Mouse (Mus musculus): ENCODE measurements around the gene Vmn1r217. TPM values are rescaled to one million over a fixed set of nuclear protein-coding genes. Genes with fewer than 3 reads are reported as not detected.

Vmn1r217 gene
- polyA plus RNA-seq, 1 experiment from 2014 or later, result not detected

GRCm38 (mm10) chr13:23069312-23069711, 48.7 kb downstream of the Vmn1r217 start:
- ATAC-seq, result no peak
- 87% methylated on average over 2 of the region's 2 CpGs for WGBS

GRCm38 (mm10) chr13:23067725-23068124, 50.3 kb downstream of the Vmn1r217 start, which contains the start of gene Vmn1r215:
Gene Vmn1r215 (plus strand): TSS chr13:23068025.
- Histone ChIP-seq H3K4me2 (ENCODE audit: low read length) (no peak within 1 kb of the TSS), H3K27ac (ENCODE audit: low read depth, low read length) (no peak within 1 kb of the TSS), H3K4me3 (ENCODE audit: low read depth, low read length) (no peak within 1 kb of the TSS), H3K9me3 (replicated peaks; ENCODE audit: control insufficient read depth, low read length) (no peaks in the 10 kb centered on the region), H3K36me3 (ENCODE audit: control insufficient read depth, insufficient read depth, low read length) (no peaks in the 10 kb centered on the region), H3K4me1 (ENCODE audit: control insufficient read depth, insufficient read depth, low read length) (no peaks in the 10 kb centered on the region), H3K27me3 (replicated peaks; ENCODE audit: control insufficient read depth, insufficient read depth, low read length) (no peaks in the 10 kb centered on the region), H3K9ac (ENCODE audit: low read length) (no peak within 1 kb of the TSS)
- no peak for DNase-seq (ENCODE audit: low spot score)
- WGBS, result 79% methylated on average over 1 of the region's 1 CpGs
- ATAC-seq, result no peak

More at GRCm38 (mm10) chr13:23069312-23069711, 48.7 kb downstream of the Vmn1r217 start:
- Histone ChIP-seq H3K27ac (ENCODE audit: low read depth, low read length) (no peak overlapping the region), H3K9me3 (replicated peaks; ENCODE audit: control insufficient read depth, low read length) (no peaks in the 10 kb centered on the region), H3K4me1 (ENCODE audit: control insufficient read depth, insufficient read depth, low read length) (no peaks in the 10 kb centered on the region), H3K4me2 (ENCODE audit: low read length) (no peak overlapping the region), H3K36me3 (ENCODE audit: control insufficient read depth, insufficient read depth, low read length) (no peaks in the 10 kb centered on the region), H3K27me3 (replicated peaks; ENCODE audit: control insufficient read depth, insufficient read depth, low read length) (no peaks in the 10 kb centered on the region), H3K9ac (ENCODE audit: low read length) (no peak overlapping the region), H3K4me3 (ENCODE audit: low read depth, low read length) (no peak overlapping the region)
- DNase-seq (ENCODE audit: low spot score), result no peak

GRCm38 (mm10) chr13:23057778-23058177, 60.2 kb downstream of the Vmn1r217 start:
- Histone ChIP-seq H3K27me3 (replicated peaks; ENCODE audit: control insufficient read depth, insufficient read depth, low read length) (no peaks in the 10 kb centered on the region), H3K4me3 (ENCODE audit: low read depth, low read length) (no peak overlapping the region), H3K4me1 (ENCODE audit: control insufficient read depth, insufficient read depth, low read length) (no peaks in the 10 kb centered on the region), H3K4me2 (ENCODE audit: low read length) (no peak overlapping the region), H3K27ac (ENCODE audit: low read depth, low read length) (no peak overlapping the region), H3K9ac (ENCODE audit: low read length) (no peak overlapping the region), H3K36me3 (ENCODE audit: control insufficient read depth, insufficient read depth, low read length) (no peaks in the 10 kb centered on the region), H3K9me3 (replicated peaks; ENCODE audit: control insufficient read depth, low read length) (no peaks in the 10 kb centered on the region)
- DNase-seq (ENCODE audit: low spot score), result peak; percentile 4
- no peak for ATAC-seq
- WGBS, result 53% methylated on average over 1 of the region's 1 CpGs

Other genes starting within 250 kb of the Vmn1r217 start
- gene Vmn1r212, start 234.0 kb downstream of the Vmn1r217 start, polyA plus RNA-seq (2014; fragmentation: Nextera tagmentation; extraction: Ambion mirVana), result not detected in 2 replicates
- not detected in 2 replicates for gene Vmn1r213, start 110.6 kb downstream of the Vmn1r217 start, polyA plus RNA-seq (2014; fragmentation: Nextera tagmentation; extraction: Ambion mirVana)
- not detected in 2 replicates for gene Vmn1r214, start 87.8 kb downstream of the Vmn1r217 start, polyA plus RNA-seq (2014; fragmentation: Nextera tagmentation; extraction: Ambion mirVana)
- gene Vmn1r215, start 50.2 kb downstream of the Vmn1r217 start, polyA plus RNA-seq (2014; fragmentation: Nextera tagmentation; extraction: Ambion mirVana), result not detected in 2 replicates
- gene Vmn1r218, start 14.9 kb upstream of the Vmn1r217 start, polyA plus RNA-seq (2014; fragmentation: Nextera tagmentation; extraction: Ambion mirVana), result not detected in 2 replicates
- not detected in 2 replicates for gene Vmn1r219, start 41.1 kb upstream of the Vmn1r217 start, polyA plus RNA-seq (2014; fragmentation: Nextera tagmentation; extraction: Ambion mirVana)
- not detected in 2 replicates for gene Vmn1r220, start 69.7 kb upstream of the Vmn1r217 start, polyA plus RNA-seq (2014; fragmentation: Nextera tagmentation; extraction: Ambion mirVana)
- gene Vmn1r221, start 95.9 kb upstream of the Vmn1r217 start, polyA plus RNA-seq (2014; fragmentation: Nextera tagmentation; extraction: Ambion mirVana), result not detected in 2 replicates
- not detected in 2 replicates for gene Vmn1r222, start 117.7 kb upstream of the Vmn1r217 start, polyA plus RNA-seq (2014; fragmentation: Nextera tagmentation; extraction: Ambion mirVana)
- not detected in 2 replicates for gene Vmn1r223, start 128.9 kb upstream of the Vmn1r217 start, polyA plus RNA-seq (2014; fragmentation: Nextera tagmentation; extraction: Ambion mirVana)